Mouse (Mus musculus): Measurements from ENCODE around the gene Afap1. TPM values are rescaled to one million over a fixed set of nuclear protein-coding genes. Genes with fewer than 3 reads are reported as not detected.

Gene Afap1
- polyA plus RNA-seq, 1 experiment: 17.2 TPM

DNA sequence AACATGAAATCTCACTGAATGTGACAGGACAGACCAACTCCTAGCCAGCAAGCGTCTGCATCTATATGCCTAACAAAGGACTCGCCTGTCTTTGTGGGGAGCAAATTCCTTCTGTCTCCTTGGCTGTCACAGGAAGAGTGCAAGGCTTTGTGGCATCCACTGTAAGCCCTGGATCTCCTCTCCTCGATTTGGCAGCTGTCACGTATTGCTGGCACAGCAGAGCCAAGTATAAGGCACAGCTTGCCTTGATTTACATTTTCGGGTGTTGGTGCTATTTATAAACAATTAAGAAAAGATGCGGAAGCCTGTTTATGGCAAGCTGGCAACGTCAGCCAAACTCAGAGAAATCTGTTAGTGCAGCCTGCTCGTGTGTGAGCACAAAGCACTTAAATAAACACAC lies 25.3 kb downstream of the Afap1 start:
- TF ChIP-seq CTCF (conservative IDR thresholded peaks at IDR 0.05; ENCODE audit: insufficient read depth, insufficient read length, low read depth, low read length) (no peak), POLR2A (IDR thresholded peaks at IDR 0.05; ENCODE audit: low read depth, low read length) (no peak)
- Histone ChIP-seq H3K27ac (ENCODE audit: insufficient read depth, low read depth, low read length) (no peak overlapping the region), H3K27me3 (replicated peaks; ENCODE audit: control insufficient read depth, insufficient read depth, low read length) (no peaks in the 10 kb centered on the region), H3K4me3 (ENCODE audit: insufficient read depth, low read depth, low read length) (no peak overlapping the region), H3K36me3 (ENCODE audit: control insufficient read depth, insufficient read depth, low read length) (no peaks in the 10 kb centered on the region), H3K4me1 (ENCODE audit: control insufficient read depth, insufficient read depth, low read length) (peaks cover 16% of the 10 kb centered on the region)
- DNase-seq: no peak
- 53% methylated on average over 8 of the region's 8 CpGs for WGBS

DNA sequence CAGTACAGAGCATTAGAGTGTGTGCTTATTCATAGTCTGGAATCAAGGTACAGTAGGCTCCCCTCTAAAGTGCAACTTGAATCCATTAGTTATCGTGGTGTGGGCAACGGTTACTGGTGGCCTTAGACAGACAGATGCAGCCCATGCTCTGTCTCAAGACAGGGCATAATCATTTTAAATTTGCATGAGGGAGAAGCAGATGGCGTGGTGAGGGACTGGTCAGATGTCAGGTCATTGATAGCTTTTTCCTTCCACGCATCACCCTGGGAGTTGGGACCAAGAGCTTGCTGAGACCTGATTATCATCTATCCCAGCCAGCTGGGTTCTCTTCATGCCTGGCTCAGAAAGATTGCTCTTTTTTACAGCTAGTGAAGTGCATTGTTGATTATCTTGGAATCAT lies 27.0 kb downstream of the Afap1 start:
- DNase-seq: no peak
- no peak overlapping the region for H3K27ac ChIP-seq (ENCODE audit: insufficient read depth, low read depth, low read length)
- 78% methylated on average over 4 of the region's 4 CpGs for WGBS
- no peak overlapping the region for H3K4me3 ChIP-seq (ENCODE audit: insufficient read depth, low read depth, low read length)
- no peak for TF ChIP-seq CTCF (conservative IDR thresholded peaks at IDR 0.05; ENCODE audit: insufficient read depth, insufficient read length, low read depth, low read length)
- TF ChIP-seq POLR2A (IDR thresholded peaks at IDR 0.05; ENCODE audit: low read depth, low read length): no peak
- no peaks in the 10 kb centered on the region for H3K36me3 ChIP-seq (ENCODE audit: control insufficient read depth, insufficient read depth, low read length)
- H3K4me1 ChIP-seq (ENCODE audit: control insufficient read depth, insufficient read depth, low read length): peaks cover 16% of the 10 kb centered on the region
- H3K27me3 ChIP-seq (replicated peaks; ENCODE audit: control insufficient read depth, insufficient read depth, low read length): no peaks in the 10 kb centered on the region

DNA sequence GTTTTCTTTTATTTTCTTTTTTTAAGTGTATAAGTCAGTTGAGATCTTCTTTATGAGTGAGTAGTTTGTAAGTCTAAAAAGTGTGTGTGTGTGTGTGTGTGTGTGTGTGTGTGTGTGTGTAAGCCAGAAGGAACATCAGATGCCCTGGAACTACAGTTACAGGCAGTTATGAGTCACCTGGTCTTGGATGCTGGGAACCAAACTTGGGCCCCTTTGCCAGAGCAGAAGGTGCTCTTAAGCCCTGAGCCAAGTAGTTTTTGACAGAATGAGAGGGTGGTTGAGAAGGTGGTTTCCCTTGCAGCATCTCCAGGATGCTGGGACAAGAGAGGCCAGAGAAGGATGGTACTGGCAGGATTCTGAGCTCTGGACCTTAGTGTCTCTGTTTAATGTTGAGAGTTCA lies 27.4 kb downstream of the Afap1 start:
- Histone ChIP-seq H3K4me3 (ENCODE audit: insufficient read depth, low read depth, low read length) (no peak overlapping the region), H3K4me1 (ENCODE audit: control insufficient read depth, insufficient read depth, low read length) (peaks cover 16% of the 10 kb centered on the region), H3K27me3 (replicated peaks; ENCODE audit: control insufficient read depth, insufficient read depth, low read length) (no peaks in the 10 kb centered on the region), H3K27ac (ENCODE audit: insufficient read depth, low read depth, low read length) (no peak overlapping the region), H3K36me3 (ENCODE audit: control insufficient read depth, insufficient read depth, low read length) (no peaks in the 10 kb centered on the region)
- DNase-seq: no peak
- TF ChIP-seq POLR2A (IDR thresholded peaks at IDR 0.05; ENCODE audit: low read depth, low read length) (no peak), CTCF (conservative IDR thresholded peaks at IDR 0.05; ENCODE audit: insufficient read depth, insufficient read length, low read depth, low read length) (no peak)

DNA sequence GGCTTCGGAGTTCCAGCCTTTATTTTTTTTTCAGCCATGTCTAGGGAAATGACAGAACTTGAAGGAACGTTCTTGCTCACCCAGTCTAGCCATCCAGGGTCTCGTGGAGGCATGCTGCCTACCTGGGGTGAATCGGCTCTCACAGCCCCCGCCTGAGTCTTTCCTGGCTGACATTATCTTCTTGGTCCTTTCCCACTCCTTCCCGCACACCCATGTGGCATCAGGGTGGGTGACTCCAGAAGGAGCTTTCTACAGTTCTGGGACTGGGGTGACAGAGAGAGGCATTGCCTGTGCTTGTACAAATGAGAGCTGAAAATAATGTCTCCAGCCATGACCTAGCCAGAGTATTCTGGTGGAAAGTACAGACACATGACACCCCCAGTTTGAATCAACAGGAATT lies 28.0 kb downstream of the Afap1 start:
- Histone ChIP-seq H3K27me3 (replicated peaks; ENCODE audit: control insufficient read depth, insufficient read depth, low read length) (no peaks in the 10 kb centered on the region), H3K4me3 (ENCODE audit: insufficient read depth, low read depth, low read length) (no peak overlapping the region), H3K4me1 (ENCODE audit: control insufficient read depth, insufficient read depth, low read length) (peaks cover 16% of the 10 kb centered on the region), H3K27ac (ENCODE audit: insufficient read depth, low read depth, low read length) (peak overlapping the region; percentile 62), H3K36me3 (ENCODE audit: control insufficient read depth, insufficient read depth, low read length) (no peaks in the 10 kb centered on the region)
- 72% methylated on average over 6 of the region's 6 CpGs for WGBS
- TF ChIP-seq POLR2A (IDR thresholded peaks at IDR 0.05; ENCODE audit: low read depth, low read length): no peak
- DNase-seq: no peak

DNA sequence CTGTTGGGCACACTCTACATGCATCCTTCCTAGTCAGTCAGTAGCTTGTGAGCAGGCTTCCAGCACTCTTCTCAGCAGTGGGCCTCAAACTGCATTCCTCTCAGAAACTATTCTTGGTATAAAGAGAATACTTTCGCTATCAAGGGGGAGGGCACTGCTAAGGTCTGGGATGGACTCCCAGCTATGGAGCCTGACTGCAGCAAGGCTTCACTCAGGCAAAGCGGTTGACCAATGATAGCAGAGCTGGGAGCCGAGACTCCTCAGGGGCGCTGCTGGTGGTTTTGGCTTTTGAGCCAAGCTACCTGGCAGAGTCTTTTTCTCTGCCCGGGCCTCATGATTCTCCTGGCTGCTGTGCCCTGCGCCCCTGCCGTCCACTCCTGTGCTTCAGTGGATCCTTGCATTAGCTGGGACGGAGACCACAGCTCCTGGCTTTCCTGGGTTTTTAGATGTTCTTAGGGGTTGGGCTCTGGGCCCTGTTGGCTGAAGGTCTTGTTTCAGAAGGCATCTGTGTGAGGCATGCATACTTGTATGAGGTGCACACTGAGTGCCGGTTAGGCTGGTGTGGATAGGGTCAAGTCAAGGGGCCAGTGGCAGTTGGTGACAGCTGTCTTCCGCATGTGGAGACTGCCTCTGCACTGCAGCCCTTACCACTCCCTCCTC lies 28.6 kb downstream of the Afap1 start:
- Histone ChIP-seq H3K4me1 (ENCODE audit: control insufficient read depth, insufficient read depth, low read length) (peaks cover 16% of the 10 kb centered on the region), H3K27me3 (replicated peaks; ENCODE audit: control insufficient read depth, insufficient read depth, low read length) (no peaks in the 10 kb centered on the region), H3K27ac (ENCODE audit: insufficient read depth, low read depth, low read length) (peak overlapping the region; percentile 62), H3K4me3 (ENCODE audit: insufficient read depth, low read depth, low read length) (no peak overlapping the region), H3K36me3 (ENCODE audit: control insufficient read depth, insufficient read depth, low read length) (no peaks in the 10 kb centered on the region)
- peak; percentile 55 for DNase-seq
- TF ChIP-seq CTCF (conservative IDR thresholded peaks at IDR 0.05; ENCODE audit: insufficient read depth, insufficient read length, low read depth, low read length) (no peak), POLR2A (IDR thresholded peaks at IDR 0.05; ENCODE audit: low read depth, low read length) (no peak)
- 44% methylated on average over 10 of the region's 10 CpGs for WGBS

DNA sequence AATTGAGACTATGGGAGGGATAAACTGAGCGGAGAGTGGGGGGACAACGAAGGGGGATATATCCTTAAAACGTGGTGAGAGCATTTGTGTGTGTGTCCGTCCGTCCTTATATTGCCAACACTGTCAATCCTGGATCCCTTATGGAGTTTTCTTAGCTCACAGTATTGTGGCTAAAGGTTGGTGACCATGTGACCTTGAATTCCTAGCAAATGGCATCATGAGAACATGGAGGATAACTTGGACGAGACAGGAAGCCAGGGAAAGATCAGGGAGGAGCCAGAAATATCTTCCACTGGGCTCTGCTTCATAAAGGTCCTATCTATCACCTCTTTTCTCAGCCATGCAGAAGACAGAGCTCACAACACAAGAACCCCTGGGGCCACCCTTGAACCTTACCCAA lies 30.3 kb downstream of the Afap1 start:
- Histone ChIP-seq H3K27me3 (replicated peaks; ENCODE audit: control insufficient read depth, insufficient read depth, low read length) (no peaks in the 10 kb centered on the region), H3K4me3 (ENCODE audit: insufficient read depth, low read depth, low read length) (no peak overlapping the region), H3K27ac (ENCODE audit: insufficient read depth, low read depth, low read length) (no peak overlapping the region), H3K4me1 (ENCODE audit: control insufficient read depth, insufficient read depth, low read length) (peaks cover 12% of the 10 kb centered on the region), H3K36me3 (ENCODE audit: control insufficient read depth, insufficient read depth, low read length) (no peaks in the 10 kb centered on the region)
- WGBS: 81% methylated on average over 6 of the region's 6 CpGs
- DNase-seq: no peak
- TF ChIP-seq CTCF (conservative IDR thresholded peaks at IDR 0.05; ENCODE audit: insufficient read depth, insufficient read length, low read depth, low read length) (no peak), POLR2A (IDR thresholded peaks at IDR 0.05; ENCODE audit: low read depth, low read length) (no peak)

DNA sequence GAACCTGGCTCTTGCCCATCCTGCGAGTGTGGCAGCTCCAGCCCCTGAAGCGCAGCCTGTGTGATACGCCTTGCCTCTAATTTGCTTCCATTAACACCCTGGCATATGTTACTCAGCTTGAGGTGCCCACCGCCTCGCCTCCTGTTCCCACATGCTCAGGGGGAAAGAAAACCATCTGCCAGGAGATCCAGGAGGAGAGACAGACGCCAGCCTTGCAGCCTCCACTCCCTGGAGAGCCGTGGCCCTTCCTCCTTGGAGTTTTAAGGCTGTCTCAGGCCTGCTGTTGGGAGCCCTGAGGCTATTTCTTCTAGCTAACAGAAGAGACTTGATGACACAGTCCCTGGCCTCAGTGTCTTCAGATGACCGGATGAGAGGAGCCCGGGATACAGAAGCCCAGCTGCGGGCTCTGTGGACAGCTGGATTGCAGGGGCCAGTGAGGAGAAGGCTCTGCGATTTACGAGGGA lies 32.1 kb downstream of the Afap1 start:
- no peak for TF ChIP-seq POLR2A (IDR thresholded peaks at IDR 0.05; ENCODE audit: low read depth, low read length)
- TF ChIP-seq CTCF (conservative IDR thresholded peaks at IDR 0.05; ENCODE audit: insufficient read depth, insufficient read length, low read depth, low read length): no peak
- Histone ChIP-seq H3K27ac (ENCODE audit: insufficient read depth, low read depth, low read length) (peak overlapping the region; percentile 27; the same call in 1 of the 2 replicates), H3K36me3 (ENCODE audit: control insufficient read depth, insufficient read depth, low read length) (no peaks in the 10 kb centered on the region), H3K4me3 (ENCODE audit: insufficient read depth, low read depth, low read length) (no peak overlapping the region), H3K27me3 (replicated peaks; ENCODE audit: control insufficient read depth, insufficient read depth, low read length) (no peaks in the 10 kb centered on the region), H3K4me1 (ENCODE audit: control insufficient read depth, insufficient read depth, low read length) (peaks cover 12% of the 10 kb centered on the region)
- 62% methylated on average over 12 of the region's 12 CpGs for WGBS
- peak; percentile 47 for DNase-seq

Data from kidney, adult 2 months (tissue).